Mouse (Mus musculus) left cerebral cortex, adult 18-20 months (tissue): ENCODE data around the gene Retn. TPM values are rescaled to one million over a fixed set of nuclear protein-coding genes. Genes with fewer than 3 reads are reported as not detected.

Experiments
- DNase-seq, 2 experiments: peaks; one replicate each; pipeline ENCODE4 v3.0.0; 2021 to 2022; ENCODE audit warnings: low spot score in 2 of 2, mixed read lengths in 1 of 2
- total RNA-seq, 2 experiments: library from RNA; stranded (reverse); gene quantifications; 2 replicates each; pipeline ENCODE4 v1.2.3; 2021

The Retn gene
- total RNA-seq, 2 experiments from 2014 or later, result 0.68 to 0.86 TPM

DNA sequence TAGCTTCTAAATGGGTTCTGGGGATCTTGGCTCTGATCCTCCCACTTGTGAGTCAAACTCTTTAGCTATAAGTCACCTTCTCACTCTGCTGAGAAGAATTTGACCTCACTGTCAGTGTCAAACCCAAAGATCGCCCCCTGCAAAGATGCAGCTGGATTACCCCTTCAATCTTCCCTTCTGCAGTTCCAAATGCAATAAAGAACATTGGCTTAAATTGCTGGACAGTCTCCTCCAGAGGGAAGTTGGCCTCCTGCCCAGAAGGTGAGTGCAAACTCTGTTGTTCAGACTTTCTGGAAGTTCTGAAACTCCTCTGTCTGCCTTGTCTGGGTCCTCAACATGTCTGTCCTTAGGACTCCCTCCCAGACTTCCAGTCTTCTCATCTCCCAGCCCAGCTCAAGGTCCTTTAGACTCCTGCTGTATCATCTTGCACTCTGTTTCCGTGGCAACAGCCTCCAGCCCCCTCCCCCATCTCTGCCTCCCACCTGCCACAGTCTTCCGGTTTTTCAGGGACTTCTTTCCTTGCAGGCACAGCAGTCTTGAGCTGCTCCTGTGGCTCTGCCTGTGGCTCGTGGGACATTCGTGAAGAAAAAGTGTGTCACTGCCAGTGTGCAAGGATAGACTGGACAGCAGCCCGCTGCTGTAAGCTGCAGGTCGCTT, 1.3 kb downstream of the Retn start:
- DNase-seq, result peak in 1 of 2 experiments; percentile 35

GRCm38 (mm10) chr8:3660889-3661288, 5.3 kb downstream of the Retn start:
- DNase-seq, result no peak

GRCm38 (mm10) chr8:3664405-3664804, 8.8 kb downstream of the Retn start:
- DNase-seq, result no peak

- no peak for DNase-seq
Measured at GRCm38 (mm10) chr8:3665507-3665906, 9.9 kb downstream of the Retn start, which contains the start of gene Mcemp1. Mcemp1 (plus strand) TSS chr8:3665754.

DNA sequence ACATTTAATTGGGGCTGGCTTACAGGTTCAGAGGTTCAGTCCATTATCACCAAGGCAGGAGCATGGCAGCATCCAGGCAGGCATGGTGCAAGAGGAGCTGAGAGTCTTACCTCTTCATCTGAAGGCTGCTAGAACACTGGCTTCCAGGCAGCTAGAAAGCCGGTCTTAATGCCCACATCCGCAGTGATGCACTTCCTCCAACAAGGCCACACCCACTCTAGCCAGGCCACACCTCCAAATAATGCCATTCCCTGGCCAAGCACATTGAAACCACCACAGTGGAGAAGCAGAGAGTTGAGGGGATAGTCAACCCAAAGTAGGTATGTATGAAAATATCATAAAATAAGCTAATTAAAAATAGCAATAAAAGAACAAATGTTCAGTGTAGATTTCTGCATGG, 14.8 kb downstream of the Retn start:
- no peak for DNase-seq

GRCm38 (mm10) chr8:3671980-3672491, 16.5 kb downstream of the Retn start, which contains the start of gene Fcor:
Fcor (minus strand) TSS chr8:3672362.
- DNase-seq, result peak; percentile 88 to 94

DNA sequence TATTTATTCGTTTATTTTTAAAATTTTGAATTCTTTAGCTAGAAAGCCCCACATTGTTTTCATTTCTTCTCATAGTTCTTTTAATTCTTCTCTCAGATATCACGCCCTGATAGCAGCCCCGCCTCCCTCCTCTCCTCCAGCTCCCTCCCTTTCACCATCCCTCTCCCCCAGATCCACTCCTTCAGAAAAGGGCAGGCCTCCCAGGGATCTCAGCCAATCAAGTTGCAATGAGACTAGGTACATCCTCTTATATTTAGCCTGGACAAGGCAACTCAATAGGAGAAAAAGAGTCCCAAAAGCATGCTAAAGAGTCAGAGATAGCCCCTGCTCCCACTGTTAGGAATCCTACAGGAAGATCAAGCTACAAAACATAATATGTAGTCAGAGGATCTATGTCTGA, 19.1 kb downstream of the Retn start:
- DNase-seq, result no peak

- peak; percentile 92 to 96 for DNase-seq
Measured at GRCm38 (mm10) chr8:3676131-3676992, 20.8 kb downstream of the Retn start, which contains the start of gene Trappc5. Trappc5 (plus strand) TSS chr8:3676299.

GRCm38 (mm10) chr8:3676993-3677579, 21.5 kb downstream of the Retn start:
- DNase-seq, result no peak

GRCm38 (mm10) chr8:3678831-3679230, 23.3 kb downstream of the Retn start:
- no peak for DNase-seq

GRCm38 (mm10) chr8:3679236-3679635, 23.7 kb downstream of the Retn start:
- no peak for DNase-seq

DNA sequence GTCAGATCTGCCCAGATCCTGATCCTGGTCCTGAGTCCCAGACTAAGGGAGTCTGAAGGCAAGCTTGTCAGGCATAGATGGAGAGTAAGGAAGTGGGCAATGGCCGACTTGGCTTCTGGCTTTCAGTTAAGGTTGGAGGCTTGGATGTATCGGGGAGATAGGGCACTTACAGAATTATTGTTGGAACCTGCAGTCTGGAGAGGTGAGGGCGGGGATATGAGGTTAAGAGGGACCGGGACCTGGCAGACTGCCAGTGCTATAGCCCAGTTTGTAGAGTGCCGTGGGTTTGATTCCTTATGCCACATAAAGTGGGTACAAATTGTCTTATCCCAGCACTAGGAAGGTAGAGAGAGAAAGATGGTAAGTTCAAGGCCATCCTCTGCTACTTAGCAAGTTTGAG, 24.1 kb downstream of the Retn start:
- no peak for DNase-seq

GRCm38 (mm10) chr8:3682435-3682834, 26.9 kb downstream of the Retn start:
- no peak for DNase-seq

DNA sequence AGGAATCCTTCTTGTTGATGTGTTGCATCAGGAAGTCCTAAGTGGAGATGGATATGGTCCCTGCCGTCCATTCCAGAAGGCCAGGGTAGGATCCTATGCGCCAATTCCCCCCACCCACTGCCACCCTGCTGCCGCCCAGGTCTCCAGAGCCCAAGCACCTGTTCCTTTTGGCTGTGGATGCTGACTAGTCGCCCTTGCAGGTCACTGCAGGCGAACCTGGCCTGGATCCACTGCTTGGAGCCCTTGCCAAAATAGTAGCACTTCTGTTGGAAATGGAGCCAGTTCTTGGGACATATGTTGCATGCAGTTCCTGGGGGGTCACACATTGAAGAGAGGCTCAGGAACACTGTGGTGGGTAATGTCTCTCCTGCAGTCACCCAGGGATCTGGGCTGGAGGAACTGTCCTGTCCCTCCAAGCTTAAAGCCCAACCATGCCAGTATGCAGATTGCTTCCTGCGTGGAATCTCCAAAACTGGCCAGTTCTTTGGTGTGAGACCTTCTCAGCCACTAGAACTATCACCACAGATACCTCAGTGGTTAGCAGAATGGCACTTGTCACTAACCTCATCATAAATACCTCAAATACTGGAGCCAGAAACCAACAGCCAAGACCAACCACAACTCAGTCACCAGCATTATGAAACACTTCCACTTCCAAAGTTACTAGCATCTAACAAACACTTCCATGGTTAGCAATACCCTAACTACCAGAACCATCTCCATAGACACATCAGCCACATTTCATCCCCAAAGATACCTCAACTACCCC, 28.0 kb downstream of the Retn start:
- DNase-seq, result no peak

DNA sequence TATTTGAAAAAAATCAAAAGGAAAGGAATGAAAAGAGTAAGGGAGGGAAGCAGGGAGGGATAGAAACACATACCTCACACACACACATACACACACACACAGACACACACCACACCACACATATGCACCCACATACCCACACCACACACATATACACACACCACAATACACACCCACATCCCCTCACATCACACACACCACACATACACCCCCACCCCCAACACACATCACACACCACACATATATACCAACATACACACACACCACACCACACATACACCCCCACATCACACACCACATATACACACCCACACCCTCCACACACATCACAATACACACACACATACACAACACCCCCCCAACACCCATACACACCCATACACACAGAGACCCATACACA, 29.0 kb downstream of the Retn start:
- no peak for DNase-seq

DNA sequence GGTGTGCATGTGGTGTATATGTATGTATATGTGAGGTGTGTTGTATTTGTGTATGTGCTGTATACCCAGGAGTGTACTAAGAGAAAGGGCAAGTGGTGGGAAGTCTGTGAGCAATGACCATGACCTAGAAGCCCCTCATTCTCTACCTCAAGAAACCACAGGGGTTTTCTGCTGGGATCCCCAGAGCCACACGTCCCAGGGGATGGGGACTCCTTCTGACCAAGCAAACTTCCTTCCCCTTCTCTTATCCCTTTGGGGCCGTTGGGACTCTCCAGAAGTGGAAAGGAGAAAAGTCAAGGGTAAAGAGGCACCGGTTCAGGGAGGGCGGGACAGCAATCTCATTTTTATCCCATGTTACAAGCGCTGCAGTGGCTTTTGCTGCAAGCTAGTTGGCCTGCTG, 29.9 kb downstream of the Retn start:
- no peak for DNase-seq

- DNase-seq, result no peak
Measured at GRCm38 (mm10) chr8:3687537-3687936, 32.0 kb downstream of the Retn start.

DNA sequence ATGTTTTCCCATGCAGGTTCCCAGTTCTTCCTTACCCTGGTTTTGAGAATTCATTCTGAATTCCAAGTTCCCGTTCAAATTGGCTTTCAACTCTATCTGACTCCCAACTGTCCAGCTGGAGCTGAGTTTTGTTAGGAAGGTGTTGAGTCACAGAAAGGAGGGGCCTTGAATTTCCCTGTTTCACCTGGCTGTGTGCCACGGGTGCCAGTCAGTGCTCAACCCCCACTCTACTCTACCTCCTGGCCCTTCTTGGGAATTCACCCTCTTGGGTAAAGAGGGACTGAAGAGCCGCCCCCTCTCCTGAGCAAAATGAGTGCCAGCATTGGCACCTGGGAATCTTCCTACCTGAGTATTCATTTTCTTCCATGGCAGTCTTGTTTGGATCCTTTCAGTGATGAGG, 35.2 kb downstream of the Retn start:
- no peak for DNase-seq

DNA sequence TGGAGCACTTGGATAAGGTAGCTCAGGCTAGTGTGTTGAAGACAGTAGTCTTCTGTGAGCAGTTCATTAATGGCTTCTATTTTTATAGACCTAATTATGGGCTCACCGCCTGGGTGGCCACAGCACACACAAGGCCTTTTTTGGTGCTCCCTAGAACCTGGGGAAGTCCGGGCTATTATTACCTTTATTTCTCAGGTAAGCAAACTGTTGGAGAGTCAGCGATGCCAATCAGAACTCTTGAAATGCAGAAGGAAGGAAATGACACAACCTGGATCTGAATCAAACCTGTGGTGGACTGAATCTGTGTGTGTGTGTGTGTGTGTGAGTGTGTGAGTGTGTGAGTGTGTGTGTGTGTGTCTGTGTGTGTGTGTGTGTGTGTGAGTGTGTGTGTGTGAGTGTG, 38.6 kb downstream of the Retn start, which contains the start of gene Fcer2a:
Gene Fcer2a (minus strand): TSS at position 55 of the 400 bp plus-strand sequence.
- DNase-seq, result no peak

GRCm38 (mm10) chr8:3701491-3701890, 45.9 kb downstream of the Retn start:
- no peak for DNase-seq

DNA sequence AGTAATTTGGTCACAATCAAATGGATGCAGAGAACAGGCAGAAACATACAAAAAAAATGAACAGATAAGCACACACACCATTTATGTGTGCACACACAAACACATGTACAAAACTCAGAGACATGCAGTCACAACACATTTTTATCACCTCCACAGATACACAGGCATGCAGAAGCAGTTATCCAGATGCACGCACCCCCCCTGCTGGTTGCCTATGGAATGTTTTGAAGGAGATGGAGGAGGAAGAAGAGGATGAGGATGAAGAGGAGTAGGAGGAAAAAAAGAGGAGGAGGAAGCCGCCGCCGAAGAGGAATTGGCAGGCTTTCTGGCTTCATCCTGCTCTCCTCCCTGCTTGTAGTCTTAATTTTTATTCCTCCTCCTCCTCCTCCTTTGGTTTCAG, 50.1 kb downstream of the Retn start:
- peak; percentile 47 to 52 for DNase-seq
